Mouse (Mus musculus) neural tube, embryonic 12.5 days (tissue): ENCODE data around the gene Rnf220. TPM values are rescaled to one million over a fixed set of nuclear protein-coding genes. Genes with fewer than 3 reads are reported as not detected.

Source experiments
- ATAC-seq: fragments of 200-750 bp; cut with Nextera tagmentation; 2 replicates; pipeline ENCODE4 v1.8.0; 2017; ENCODE audit warnings: low read depth, mild to moderate bottlenecking, moderate TSS enrichment, moderate library complexity; ENCODE audit not compliant: low FRiP score
- H3K27ac ChIP-seq: fragments of 300-500 bp; sonication (generic); 2 replicates; pipeline ENCODE4 v1.5.1; 2016
- H3K27me3 ChIP-seq: fragments of 300-500 bp; sonication (generic); replicated peaks from 2 replicates; pipeline ENCODE4 v1.6.1; 2016; ENCODE audit warnings: mild to moderate bottlenecking
- H3K36me3 ChIP-seq: fragments of 300-500 bp; sonication (generic); 2 replicates; pipeline ENCODE4 v1.6.1; 2016; ENCODE audit warnings: mild to moderate bottlenecking
- H3K4me1 ChIP-seq: fragments of 300-500 bp; sonication (generic); 2 replicates; pipeline ENCODE4 v1.6.1; 2016
- H3K4me2 ChIP-seq: fragments of 300-500 bp; sonication (generic); replicated peaks from 2 replicates; pipeline ENCODE4 v1.6.1; 2016; ENCODE audit warnings: mild to moderate bottlenecking
- H3K4me3 ChIP-seq: fragments of 300-500 bp; sonication (generic); 2 replicates; pipeline ENCODE4 v1.5.1; 2016
- H3K9ac ChIP-seq: fragments of 300-500 bp; sonication (generic); 2 replicates; pipeline ENCODE4 v1.6.1; 2016; ENCODE audit warnings: mild to moderate bottlenecking
- H3K9me3 ChIP-seq: fragments of 300-500 bp; sonication (generic); 2 replicates; pipeline ENCODE4 v1.6.1; 2016; ENCODE audit warnings: mild to moderate bottlenecking
- WGBS: fragments of 180-500 bp; shearing (Covaris S2); methylation state at CpG from one replicate; pipeline ENCODE4 v1.1.7; 2016; 5-methylcytosine and 5-hydroxymethylcytosine counted together
- polyA plus RNA-seq: library from polyadenylated mRNA; unstranded; fragments of >200 nt; fragmentation: Nextera tagmentation; extraction: Ambion mirVana; gene quantifications from 2 replicates; pipeline ENCODE4 v1.2.1, GENCODE M21; 2016

Rnf220 gene
- polyA plus RNA-seq, 1 experiment from 2014 or later: 111 TPM

DNA sequence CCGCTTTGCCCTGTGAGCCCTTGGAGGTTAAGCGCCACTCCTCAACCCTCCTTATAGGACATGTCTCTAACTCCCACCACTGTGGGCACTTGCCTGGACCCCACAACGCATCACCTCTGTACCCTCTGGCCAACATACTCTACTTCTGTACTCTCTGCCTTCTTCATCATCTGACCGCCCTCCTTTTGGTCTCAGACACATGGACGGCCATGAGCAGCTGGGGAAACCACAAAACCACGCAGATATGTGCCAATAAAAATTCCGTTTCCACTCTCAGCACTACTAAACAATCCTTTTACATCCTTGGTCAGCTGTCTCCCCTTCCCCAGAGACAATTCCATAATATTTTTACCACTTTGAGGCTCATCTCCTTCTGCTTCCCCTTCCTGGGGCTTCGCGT is 178.3 kb downstream of the Rnf220 start:
- Histone ChIP-seq H3K27ac (no peak overlapping the region), H3K27me3 (peaks cover 69% of the 10 kb centered on the region), H3K9ac (no peak overlapping the region), H3K9me3 (no peaks in the 10 kb centered on the region), H3K4me1 (peaks cover 50% of the 10 kb centered on the region), H3K36me3 (no peaks in the 10 kb centered on the region), H3K4me3 (no peak overlapping the region), H3K4me2 (no peak overlapping the region)
- no peak for ATAC-seq
- WGBS: 85% methylated on average over 9 of the region's 9 CpGs

DNA sequence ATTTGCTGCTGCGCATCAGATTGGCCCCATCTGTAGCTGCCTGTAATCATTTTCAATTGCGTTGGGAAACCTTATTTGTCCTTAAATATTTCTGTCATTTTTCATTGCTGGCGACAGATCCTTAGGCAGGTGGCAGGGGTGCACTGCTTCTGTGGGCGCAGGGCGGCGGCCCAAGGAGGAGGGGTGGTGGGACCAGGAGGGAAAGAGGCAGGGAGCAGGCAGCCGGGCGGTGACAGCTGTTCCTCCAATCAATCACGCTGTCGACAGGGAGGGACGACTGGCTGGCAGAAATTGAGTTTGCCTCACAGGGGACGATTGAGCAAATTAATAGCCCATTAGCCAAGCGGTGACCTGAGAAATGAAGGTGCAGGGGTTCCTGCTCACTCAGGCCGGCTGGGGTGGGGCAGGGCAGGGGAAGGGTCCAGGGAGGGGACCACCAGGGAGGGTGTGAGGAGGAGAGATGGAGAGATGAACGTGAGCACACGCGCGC is 179.1 kb downstream of the Rnf220 start:
- peaks cover 50% of the 10 kb centered on the region for H3K4me1 ChIP-seq
- 11% methylated on average over 18 of the region's 18 CpGs for WGBS

DNA sequence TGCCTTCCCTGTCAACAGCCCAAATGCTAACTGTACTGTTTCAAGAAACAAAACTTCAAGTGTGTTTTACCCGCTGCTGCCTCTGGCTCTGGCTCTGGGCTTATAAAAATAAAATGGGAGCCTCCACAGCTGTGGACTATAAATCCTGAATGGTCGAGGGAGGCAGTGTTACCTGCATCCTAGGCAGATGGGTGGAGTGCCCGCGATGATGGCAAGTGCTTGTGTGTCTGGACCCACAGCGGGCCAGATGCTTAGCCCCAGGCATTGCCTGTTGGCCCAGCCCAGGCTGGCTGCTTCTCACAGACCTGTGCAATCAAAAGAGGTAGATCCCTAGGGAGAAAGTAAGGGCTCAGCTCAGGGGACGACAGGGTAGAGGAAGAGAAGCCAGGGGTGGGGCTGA is 180.1 kb downstream of the Rnf220 start:
- Histone ChIP-seq H3K4me2 (peak overlapping the region; percentile 40), H3K36me3 (no peaks in the 10 kb centered on the region), H3K27ac (no peak overlapping the region), H3K4me3 (no peak overlapping the region), H3K9ac (no peak overlapping the region), H3K27me3 (peaks cover 70% of the 10 kb centered on the region), H3K9me3 (no peaks in the 10 kb centered on the region), H3K4me1 (peaks cover 52% of the 10 kb centered on the region)
- ATAC-seq: peak; percentile 31; the same call in 1 of the 2 replicates
- WGBS: 24% methylated on average over 6 of the region's 6 CpGs

More for the DNA sequence above, 179.1 kb downstream of the Rnf220 start:
- Histone ChIP-seq H3K9me3 (no peaks in the 10 kb centered on the region), H3K36me3 (no peaks in the 10 kb centered on the region), H3K27ac (no peak overlapping the region), H3K9ac (0 out of 2 replicates have a peak overlapping the region, but pooled peaks have one; percentile 9), H3K4me2 (peak overlapping the region; percentile 40), H3K27me3 (peaks cover 69% of the 10 kb centered on the region), H3K4me3 (no peak overlapping the region)
- peak; percentile 22; the same call in 1 of the 2 replicates for ATAC-seq

DNA sequence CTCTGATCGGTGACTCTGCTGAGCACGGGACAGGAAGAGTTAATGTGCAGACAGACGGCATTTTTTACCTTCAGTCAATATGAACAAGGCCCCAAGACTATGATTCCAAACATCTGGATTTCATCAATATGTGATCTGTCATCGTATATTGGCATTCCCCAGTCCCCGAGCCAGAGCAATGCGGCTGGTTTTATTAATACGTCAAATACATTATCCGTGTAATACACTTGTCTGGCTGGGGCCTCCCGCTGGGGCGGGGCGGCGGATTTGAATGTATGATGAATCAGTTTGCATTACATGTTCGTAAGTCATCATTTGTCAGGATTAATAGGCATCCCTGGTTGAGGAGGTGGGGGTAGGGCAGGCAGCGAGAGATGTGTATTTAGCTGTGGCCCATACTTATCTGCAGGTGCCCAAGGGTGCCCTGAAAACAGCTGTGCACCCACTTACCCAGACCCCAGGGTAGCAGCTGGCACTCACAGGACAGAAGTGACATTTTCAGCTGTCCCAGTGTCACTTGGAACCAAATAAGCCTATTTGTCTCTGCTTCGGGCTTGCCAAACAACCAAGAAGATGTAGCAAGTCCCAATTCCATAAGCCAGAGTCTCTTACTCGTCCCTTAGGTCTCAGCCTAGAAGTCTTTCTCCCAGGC is 181.9 kb downstream of the Rnf220 start:
- Histone ChIP-seq H3K9me3 (no peaks in the 10 kb centered on the region), H3K4me2 (no peak overlapping the region), H3K9ac (no peak overlapping the region), H3K4me3 (no peak overlapping the region), H3K27ac (no peak overlapping the region), H3K36me3 (no peaks in the 10 kb centered on the region), H3K4me1 (peaks cover 57% of the 10 kb centered on the region), H3K27me3 (peaks cover 67% of the 10 kb centered on the region)
- 60% methylated on average over 16 of the region's 16 CpGs for WGBS
- no peak for ATAC-seq

DNA sequence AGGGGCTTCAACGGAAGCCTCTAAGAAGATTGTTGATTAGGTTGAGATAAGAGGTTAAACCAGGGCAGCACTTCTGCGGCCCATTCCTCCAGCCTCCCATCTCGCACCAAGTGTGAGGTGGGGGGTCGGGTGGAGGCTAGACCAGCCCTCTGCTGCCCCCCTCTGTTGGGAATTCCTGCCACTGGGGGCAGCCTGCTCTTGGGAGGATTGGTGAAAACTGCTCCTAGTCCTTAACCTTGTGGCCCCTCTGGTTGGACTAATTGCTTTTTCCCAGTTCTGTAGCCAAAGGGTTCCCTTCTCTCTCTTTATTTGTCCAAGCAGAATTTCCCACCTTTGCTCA is 183.8 kb downstream of the Rnf220 start:
- H3K4me1 ChIP-seq: peaks cover 49% of the 10 kb centered on the region
- H3K27me3 ChIP-seq: peaks cover 56% of the 10 kb centered on the region
- peak overlapping the region; percentile 32; the same call in 1 of the 2 replicates for H3K4me2 ChIP-seq
- H3K27ac ChIP-seq: no peak overlapping the region
- H3K36me3 ChIP-seq: no peaks in the 10 kb centered on the region
- ATAC-seq: no peak
- WGBS: 0% methylated on average over 4 of the region's 4 CpGs
- no peak overlapping the region for H3K4me3 ChIP-seq
- no peak overlapping the region for H3K9ac ChIP-seq
- no peaks in the 10 kb centered on the region for H3K9me3 ChIP-seq

DNA sequence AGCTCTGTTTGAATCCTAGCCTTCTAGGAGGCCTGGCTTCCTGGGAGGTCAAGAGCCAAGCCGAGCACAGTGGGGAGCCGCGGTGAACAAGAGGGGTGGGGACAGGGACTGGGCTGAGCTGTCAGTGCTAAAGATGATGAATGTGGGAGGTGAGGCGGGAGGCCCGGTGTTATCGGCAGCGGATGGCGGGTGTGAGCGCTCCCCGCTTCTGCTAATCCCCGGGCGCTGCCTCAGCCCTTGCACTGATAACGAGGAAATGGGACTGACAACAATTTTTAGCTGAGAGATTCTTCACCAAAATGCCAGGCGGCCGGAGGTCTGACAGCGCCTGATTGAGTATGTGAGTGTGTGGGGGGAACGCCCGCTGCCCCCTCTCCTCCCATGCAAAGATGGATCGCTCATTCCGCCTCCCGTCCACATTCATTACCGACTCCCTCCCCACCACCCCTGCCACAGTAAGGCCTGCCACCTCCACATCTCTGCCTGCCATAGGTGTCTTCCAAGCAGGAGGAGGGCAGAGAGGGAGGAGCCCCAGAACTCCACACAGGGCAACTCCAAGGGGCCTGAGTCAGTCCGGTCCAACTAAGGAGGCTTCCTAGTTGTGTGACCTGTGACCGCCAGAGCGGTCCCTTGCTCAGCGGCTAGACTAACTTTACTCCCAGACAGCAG is 184.3 kb downstream of the Rnf220 start:
- no peak overlapping the region for H3K4me3 ChIP-seq
- H3K4me2 ChIP-seq: peak overlapping the region; percentile 32
- peaks cover 59% of the 10 kb centered on the region for H3K27me3 ChIP-seq
- 5% methylated on average over 26 of the region's 26 CpGs for WGBS
- H3K9me3 ChIP-seq: no peaks in the 10 kb centered on the region
- H3K27ac ChIP-seq: no peak overlapping the region
- 0 out of 2 replicates have a peak, but pooled peaks have one; percentile 23 for ATAC-seq
- H3K4me1 ChIP-seq: peaks cover 45% of the 10 kb centered on the region
- H3K9ac ChIP-seq: no peak overlapping the region
- no peaks in the 10 kb centered on the region for H3K36me3 ChIP-seq

DNA sequence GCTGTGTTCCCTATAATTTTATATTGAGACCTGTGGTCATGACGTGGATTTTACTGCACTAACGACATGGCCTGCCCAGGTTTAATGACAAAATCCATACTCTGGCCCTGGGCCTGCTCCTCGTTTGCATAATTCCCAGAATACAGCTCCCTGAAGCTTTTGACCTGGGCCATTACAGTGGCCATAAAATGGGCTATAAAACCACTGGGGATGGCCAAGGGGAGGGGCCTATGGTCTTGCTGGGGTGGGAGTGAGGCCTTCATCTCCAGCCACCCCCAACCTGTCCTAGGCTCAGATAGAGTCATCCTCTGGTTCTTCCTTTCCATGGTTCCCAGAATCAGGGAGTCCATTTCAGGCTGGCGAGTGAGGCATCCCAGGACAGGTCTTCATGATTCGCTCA is 185.0 kb downstream of the Rnf220 start:
- no peak overlapping the region for H3K9ac ChIP-seq
- peak overlapping the region; percentile 32; the same call in 1 of the 2 replicates for H3K4me2 ChIP-seq
- 14% methylated on average over 5 of the region's 5 CpGs for WGBS
- no peak overlapping the region for H3K4me3 ChIP-seq
- 0 out of 2 replicates have a peak, but pooled peaks have one; percentile 6 for ATAC-seq
- H3K27me3 ChIP-seq: peaks cover 64% of the 10 kb centered on the region
- H3K4me1 ChIP-seq: peaks cover 44% of the 10 kb centered on the region
- no peaks in the 10 kb centered on the region for H3K36me3 ChIP-seq
- no peaks in the 10 kb centered on the region for H3K9me3 ChIP-seq
- no peak overlapping the region for H3K27ac ChIP-seq

DNA sequence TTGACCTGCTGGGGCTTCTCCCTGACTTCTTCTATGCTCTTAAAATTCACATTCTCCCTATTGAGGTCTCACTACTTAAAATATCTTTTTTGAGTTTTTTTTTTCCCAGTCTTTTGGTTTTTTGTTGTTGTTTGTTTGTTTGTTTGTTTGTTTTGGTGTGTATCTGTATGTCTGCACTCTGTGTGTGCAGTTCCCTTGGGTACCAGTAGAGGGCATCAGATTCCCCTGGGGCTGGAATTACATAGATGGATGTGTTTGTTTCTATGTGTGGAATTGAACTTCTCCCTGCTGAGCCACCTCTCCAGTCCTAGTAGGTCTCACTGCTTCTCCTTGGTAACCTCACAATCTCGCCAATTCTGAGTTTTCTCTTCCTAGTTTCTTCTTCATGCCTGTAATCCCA is 187.4 kb downstream of the Rnf220 start:
- 97% methylated on average over 1 of the region's 1 CpGs for WGBS
- no peak for ATAC-seq
- Histone ChIP-seq H3K9ac (no peak overlapping the region), H3K4me1 (peaks cover 29% of the 10 kb centered on the region), H3K4me3 (no peak overlapping the region), H3K36me3 (no peaks in the 10 kb centered on the region), H3K27me3 (peaks cover 71% of the 10 kb centered on the region), H3K9me3 (no peaks in the 10 kb centered on the region), H3K27ac (no peak overlapping the region), H3K4me2 (no peak overlapping the region)

DNA sequence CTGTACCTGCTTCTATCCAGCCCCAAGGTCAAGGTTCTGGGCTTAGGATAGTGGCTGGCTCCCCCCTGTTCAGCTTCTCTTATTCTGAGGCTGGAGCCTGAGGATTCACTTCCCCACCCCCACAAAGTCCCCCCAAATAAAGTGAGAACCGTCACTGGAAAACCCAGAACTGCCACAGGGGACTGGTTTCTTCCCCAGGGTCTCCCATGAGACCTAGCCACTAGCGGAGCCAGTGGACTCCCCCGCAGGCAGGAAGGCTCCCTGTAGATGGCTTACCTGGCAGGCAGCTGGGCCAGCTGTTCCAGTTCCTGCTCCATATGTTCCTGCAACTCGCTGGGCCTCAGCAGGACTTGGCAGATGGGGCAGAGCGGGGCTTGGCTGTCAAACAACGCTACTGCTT is 189.6 kb downstream of the Rnf220 start:
- Histone ChIP-seq H3K27me3 (peaks cover 70% of the 10 kb centered on the region), H3K4me2 (no peak overlapping the region), H3K36me3 (no peaks in the 10 kb centered on the region), H3K4me1 (peaks cover 38% of the 10 kb centered on the region), H3K4me3 (no peak overlapping the region), H3K9ac (no peak overlapping the region), H3K27ac (no peak overlapping the region), H3K9me3 (no peaks in the 10 kb centered on the region)
- 71% methylated on average over 6 of the region's 6 CpGs for WGBS
- no peak for ATAC-seq

DNA sequence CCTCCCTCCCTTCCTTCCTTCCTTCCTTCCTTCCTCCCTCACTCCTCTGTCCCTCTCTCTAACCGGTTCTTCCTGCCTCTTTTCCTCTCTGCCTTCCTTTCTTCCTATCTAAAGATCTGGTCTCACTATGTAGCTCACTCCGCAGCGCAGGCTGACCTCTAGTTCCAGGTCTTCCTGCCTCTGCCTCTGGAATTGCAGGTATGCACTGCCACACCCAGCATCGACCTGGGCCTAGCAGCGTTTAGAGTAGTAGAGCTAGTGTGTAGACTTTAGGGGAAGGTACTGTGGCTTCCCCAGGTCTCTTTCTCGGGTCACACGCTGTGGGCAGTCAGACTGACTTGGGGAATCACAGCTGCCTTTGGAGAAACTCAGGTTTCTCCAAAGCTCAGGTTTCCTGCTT is 191.4 kb downstream of the Rnf220 start:
- Histone ChIP-seq H3K9me3 (no peaks in the 10 kb centered on the region), H3K4me1 (peaks cover 31% of the 10 kb centered on the region), H3K36me3 (no peaks in the 10 kb centered on the region), H3K4me2 (no peak overlapping the region), H3K4me3 (no peak overlapping the region), H3K27ac (no peak overlapping the region), H3K9ac (no peak overlapping the region), H3K27me3 (peaks cover 65% of the 10 kb centered on the region)
- WGBS: 66% methylated on average over 6 of the region's 7 CpGs
- no peak for ATAC-seq

DNA sequence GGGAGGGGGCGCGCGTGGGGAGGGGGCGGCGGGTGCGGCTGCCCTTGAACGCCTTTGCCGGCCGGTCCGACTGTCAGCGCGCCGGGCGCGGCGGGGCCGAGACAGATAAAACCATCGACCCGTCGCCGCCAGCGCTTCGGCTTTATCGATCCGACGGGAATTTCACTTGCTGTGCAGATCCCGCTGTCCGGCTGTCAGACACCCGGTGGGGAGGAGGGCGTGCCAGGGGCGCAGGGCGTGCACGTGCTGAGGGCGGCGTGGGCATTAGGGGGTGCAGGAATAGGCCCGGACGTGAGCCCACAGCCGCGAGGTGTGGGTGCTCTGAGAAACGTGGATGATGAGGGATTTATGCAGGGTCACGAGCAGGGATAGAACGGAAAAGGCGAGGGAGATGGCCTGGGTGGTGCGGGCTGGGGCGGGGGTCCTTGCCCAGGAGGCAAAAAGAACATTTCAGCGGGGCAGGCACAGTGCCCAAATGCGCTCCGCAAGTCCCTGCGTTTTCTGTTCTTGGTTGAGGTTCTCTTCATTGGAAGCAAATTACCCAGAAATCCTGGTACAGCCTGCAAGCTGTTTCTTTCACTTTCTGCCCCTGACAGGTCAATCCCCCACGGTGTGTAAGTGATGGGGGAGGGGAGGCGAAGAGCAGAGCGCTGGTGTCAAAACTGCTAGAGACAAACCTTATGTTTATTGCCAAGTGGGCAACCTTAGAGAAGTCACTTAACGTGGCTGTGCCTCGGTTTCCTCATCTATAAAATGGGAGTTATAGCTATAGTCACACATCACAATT is 192.4 kb downstream of the Rnf220 start:
- H3K4me1 ChIP-seq: peaks cover 40% of the 10 kb centered on the region
- H3K27ac ChIP-seq: no peak overlapping the region

More for the DNA sequence above, 192.4 kb downstream of the Rnf220 start:
- H3K4me3 ChIP-seq: peak overlapping the region; percentile 31
- peak; percentile 26; the same call in 1 of the 2 replicates for ATAC-seq
- H3K36me3 ChIP-seq: no peaks in the 10 kb centered on the region
- peak overlapping the region; percentile 26; the same call in 1 of the 2 replicates for H3K9ac ChIP-seq
- peaks cover 64% of the 10 kb centered on the region for H3K27me3 ChIP-seq
- no peaks in the 10 kb centered on the region for H3K9me3 ChIP-seq
- 4% methylated on average over 54 of the region's 54 CpGs for WGBS
- peak overlapping the region; percentile 67 for H3K4me2 ChIP-seq
